Mouse (Mus musculus) erythroblast, embryonic 14.5 days (primary cell): ENCODE results near the gene Moap1.

Experiments
- GATA1 ChIP-seq: IDR thresholded peaks from 2 replicates; pipeline ENCODE4 v1.6.1; 2012; ENCODE audit warnings: low read length, inconsistent platforms, mixed read lengths
- TAL1 ChIP-seq: IDR thresholded peaks from 3 replicates; pipeline ENCODE4 v1.6.1; 2012; ENCODE audit warnings: low read length, inconsistent platforms, mixed read lengths

DNA sequence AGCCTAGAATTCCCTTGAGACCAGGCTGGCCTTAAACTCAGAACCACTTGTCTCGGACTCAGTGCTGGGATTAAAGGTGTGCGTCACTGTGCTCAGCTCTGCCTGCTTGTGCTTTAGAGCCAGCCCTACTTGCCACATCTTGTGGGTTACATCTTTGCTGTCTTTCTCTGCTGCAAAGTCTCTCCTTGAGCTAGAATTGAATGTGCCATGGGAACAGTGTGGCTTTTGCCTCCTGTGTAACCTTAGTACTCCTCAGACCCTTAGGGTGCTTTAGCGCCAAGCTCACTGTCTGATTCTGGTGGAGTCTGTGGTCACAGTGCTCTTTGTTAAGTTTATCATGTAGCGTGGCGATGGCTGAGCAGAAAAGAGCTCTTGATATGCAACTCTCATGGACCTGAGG, 29.2 kb upstream of the Moap1 start:
- no peak for TF ChIP-seq GATA1
- TF ChIP-seq TAL1: no peak
